Mouse (Mus musculus): Measurements from ENCODE around the gene Lonp2. TPM values are rescaled to one million over a fixed set of nuclear protein-coding genes. Genes with fewer than 3 reads are reported as not detected.

Gene Lonp2
- polyA plus RNA-seq, 1 experiment: 27.8 TPM

DNA sequence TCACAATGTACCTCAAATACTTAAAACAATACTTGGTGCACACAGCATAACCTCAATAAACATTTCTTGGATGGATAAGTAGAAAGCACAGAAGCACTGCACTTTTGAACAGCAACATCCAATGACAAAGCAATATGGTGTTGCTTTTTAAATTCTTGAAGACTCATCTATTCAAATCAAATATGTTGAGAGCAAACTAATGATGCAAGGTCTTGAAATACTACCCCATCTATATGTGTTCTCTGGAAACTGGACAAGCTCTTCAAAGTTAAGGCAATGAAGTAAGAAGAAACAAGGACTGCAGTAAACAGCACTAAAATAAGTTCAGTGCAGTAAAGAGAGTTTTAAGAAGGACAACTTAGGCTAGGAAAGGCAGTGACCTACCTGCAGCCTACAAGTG is 117.1 kb downstream of the Lonp2 start:
- no peak for TF ChIP-seq CTCF (IDR thresholded peaks at IDR 0.05; ENCODE audit: low read depth, low read length)
- H3K4me1 ChIP-seq (ENCODE audit: control insufficient read depth, insufficient read depth, low read length): peaks cover 17% of the 10 kb centered on the region

DNA sequence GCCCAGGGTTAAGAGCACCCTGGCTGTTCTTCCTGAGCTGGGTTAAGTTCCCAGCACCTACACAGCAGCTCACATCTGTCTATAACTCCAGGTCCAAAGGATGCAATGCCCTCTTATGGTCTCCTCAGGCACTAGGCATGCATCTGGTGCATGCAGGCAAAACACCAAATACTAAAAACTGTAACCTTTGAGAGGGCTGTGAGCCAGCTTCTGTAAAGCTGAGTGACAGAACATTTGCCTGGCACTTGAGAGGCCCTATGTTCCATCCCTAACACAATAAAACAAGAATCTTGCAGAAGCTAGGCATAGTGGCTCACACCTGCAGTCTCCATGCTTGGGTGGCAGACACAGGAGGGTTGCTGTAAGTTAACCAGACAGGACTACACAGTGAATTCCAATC is 117.8 kb downstream of the Lonp2 start:
- Histone ChIP-seq H3K4me1 (ENCODE audit: control insufficient read depth, insufficient read depth, low read length) (peaks cover 17% of the 10 kb centered on the region), H3K27ac (ENCODE audit: insufficient read depth, low read depth, low read length) (no peak overlapping the region), H3K4me3 (ENCODE audit: insufficient read depth, low read length) (no peak overlapping the region)
- TF ChIP-seq POLR2A (IDR thresholded peaks at IDR 0.05; ENCODE audit: borderline replicate concordance, low read depth, low read length) (no peak), CTCF (IDR thresholded peaks at IDR 0.05; ENCODE audit: low read depth, low read length) (no peak)

More for the DNA sequence above, 117.1 kb downstream of the Lonp2 start:
- Histone ChIP-seq H3K4me3 (ENCODE audit: insufficient read depth, low read length) (no peak overlapping the region), H3K27ac (ENCODE audit: insufficient read depth, low read depth, low read length) (no peak overlapping the region)

DNA sequence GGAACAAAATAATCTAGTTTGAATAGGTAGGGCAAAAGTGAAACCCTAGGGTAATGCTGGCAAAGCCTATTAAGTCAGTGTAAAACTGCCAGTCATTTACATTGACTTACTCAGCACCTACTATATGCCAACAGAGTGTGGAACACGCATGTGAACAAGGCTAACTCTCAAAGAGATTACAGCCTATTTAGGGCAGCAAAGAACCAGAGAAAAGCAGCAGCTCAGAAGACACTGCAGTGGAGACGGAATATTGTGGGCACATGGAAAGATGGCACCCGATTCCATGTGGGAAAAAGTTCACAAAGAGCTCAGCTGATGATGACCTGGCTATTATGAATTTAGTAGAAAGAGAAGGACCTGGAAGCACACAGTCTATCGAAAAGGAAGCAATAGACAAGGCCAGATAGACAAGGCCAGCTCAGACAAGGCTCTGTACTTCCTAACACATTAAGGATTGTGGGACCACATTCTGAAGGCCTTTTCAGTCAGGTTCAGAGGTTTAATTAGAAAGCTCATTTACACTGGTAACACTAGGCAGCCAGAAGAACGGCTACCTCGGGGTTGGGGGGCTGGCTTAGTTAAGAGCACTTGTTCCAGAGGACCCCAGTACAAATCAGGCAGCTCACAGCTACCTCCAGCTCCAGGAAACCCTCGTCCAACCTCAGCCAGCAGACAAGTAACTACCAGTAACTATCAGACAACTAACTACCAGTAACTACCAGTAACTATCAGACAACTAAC is 118.9 kb downstream of the Lonp2 start:
- TF ChIP-seq CTCF (IDR thresholded peaks at IDR 0.05; ENCODE audit: low read depth, low read length): no peak
- no peak for TF ChIP-seq POLR2A (IDR thresholded peaks at IDR 0.05; ENCODE audit: borderline replicate concordance, low read depth, low read length)
- Histone ChIP-seq H3K27ac (ENCODE audit: insufficient read depth, low read depth, low read length) (no peak overlapping the region), H3K4me3 (ENCODE audit: insufficient read depth, low read length) (no peak overlapping the region), H3K4me1 (ENCODE audit: control insufficient read depth, insufficient read depth, low read length) (peaks cover 17% of the 10 kb centered on the region)

DNA sequence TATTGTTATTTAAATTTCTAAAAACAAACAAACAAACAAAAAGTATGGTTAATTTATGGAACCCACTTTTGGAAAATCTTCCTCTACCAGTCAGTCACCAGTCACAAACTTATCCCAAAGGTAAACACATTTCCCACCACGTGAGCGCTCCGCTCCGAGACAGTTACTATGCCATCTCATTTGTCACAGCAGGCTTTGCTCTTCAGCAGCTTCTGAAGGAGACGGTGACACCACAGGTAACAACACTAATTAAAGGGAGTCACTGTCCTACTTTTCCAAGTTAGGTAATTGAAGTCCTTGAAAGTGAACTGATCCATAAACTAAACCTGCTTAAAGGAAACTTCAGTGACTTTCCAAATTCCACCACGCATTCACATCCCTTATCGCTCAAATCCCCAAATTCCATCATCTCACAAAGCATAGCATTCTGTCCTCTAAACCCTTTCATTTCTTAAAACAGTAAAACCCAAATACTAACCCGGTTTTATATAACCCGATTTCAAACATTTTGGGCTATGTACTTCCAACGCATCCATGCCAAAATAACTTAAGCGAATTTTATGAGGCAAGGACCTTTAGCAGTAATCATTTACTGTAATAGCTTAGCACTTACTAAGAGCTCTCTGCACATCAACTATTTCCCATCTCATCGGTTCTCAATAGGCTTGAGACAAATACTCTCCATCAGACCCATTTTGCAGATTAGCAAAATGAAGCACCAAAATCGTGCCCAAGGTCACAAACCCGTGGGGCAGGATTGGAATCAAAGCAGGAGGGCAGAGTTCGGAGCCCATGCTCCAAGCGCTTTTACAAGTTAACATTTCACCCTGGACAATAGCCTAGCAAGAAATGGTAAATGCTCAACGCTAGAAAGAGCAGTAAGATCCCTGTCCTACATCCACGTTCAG is 120.7 kb downstream of the Lonp2 start:
- Histone ChIP-seq H3K4me1 (ENCODE audit: control insufficient read depth, insufficient read depth, low read length) (peaks cover 17% of the 10 kb centered on the region), H3K27ac (ENCODE audit: insufficient read depth, low read depth, low read length) (0 out of 2 replicates have a peak overlapping the region, but pooled peaks have one; percentile 65), H3K4me3 (ENCODE audit: insufficient read depth, low read length) (peak overlapping the region; percentile 79)
- TF ChIP-seq CTCF (IDR thresholded peaks at IDR 0.05; ENCODE audit: low read depth, low read length): no peak
- no peak for TF ChIP-seq POLR2A (IDR thresholded peaks at IDR 0.05; ENCODE audit: borderline replicate concordance, low read depth, low read length)

DNA sequence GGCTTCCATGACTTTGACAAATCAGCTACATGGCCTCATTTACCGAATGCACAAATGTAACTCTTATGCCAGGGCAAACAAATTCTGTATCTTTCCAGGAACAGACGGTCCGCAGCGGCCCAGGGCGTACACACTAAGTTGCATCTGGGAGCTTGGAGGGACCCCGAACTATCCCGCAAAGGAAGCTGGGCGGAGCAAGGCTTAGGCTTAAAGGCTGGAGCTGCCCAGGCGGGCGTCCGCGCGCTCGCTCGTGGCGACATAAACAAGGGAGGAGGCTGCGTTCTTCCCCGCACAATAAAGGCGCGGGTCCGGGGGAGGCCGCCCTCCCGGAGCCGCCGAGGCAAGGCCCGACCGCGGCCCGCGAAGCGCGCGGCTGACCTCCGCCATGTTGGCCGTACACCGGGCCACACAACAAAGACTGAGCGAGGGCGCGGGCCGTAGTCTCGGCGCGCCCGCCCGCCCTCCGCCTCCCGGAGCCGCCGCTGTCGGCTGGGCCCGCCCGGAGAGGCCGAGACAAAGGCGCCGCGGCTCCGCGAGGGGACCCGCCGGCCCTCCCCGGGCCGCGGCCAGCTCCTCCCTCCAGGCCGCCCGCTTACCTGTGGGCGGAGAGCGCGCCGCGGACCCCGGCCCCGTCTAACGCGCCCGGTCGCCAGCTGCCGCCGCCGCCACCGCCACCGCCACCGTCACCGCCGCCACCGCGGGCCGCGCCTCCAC is 121.5 kb downstream of the Lonp2 start, which contains the start of the genes Gm10638 and Siah1a:
TSS of gene Gm10638 (plus strand) at position 479 of the 714 bp plus-strand sequence.
TSS of gene Siah1a (minus strand) at position 714 of the 714 bp plus-strand sequence.
- no peak for TF ChIP-seq POLR2A (IDR thresholded peaks at IDR 0.05; ENCODE audit: borderline replicate concordance, low read depth, low read length)
- no peak for TF ChIP-seq CTCF (IDR thresholded peaks at IDR 0.05; ENCODE audit: low read depth, low read length)
- H3K27ac ChIP-seq (ENCODE audit: insufficient read depth, low read depth, low read length): peak within 1 kb of the TSS; percentile 65
- H3K4me3 ChIP-seq (ENCODE audit: insufficient read depth, low read length): peak within 1 kb of the TSS; percentile 79
- peaks cover 17% of the 10 kb centered on the region for H3K4me1 ChIP-seq (ENCODE audit: control insufficient read depth, insufficient read depth, low read length)

DNA sequence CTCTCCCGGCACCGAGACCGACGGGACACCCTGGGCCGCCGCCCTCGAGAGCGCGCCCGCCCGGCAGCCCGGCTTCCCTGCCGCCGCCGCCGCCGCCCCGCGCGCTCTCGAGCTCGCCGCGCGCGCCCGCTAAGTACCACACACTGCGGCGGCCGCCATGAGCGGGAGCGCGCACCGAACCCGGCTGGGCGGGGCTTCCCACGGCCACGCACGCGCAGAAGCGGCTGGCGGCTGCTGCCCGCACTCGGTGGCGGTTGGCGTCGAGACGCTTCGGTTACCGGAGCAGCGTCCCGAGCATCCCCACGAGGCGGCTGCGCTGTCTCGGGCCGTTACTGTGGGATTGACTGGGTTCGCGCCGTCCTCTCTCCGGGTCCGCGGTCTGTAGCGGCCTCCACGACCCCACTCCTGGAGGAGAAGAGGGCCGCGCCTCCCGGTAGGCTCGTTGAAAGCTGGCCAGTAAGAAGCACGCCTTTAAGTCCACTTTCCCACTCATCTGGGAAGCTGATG is 122.1 kb downstream of the Lonp2 start:
- no peak for TF ChIP-seq POLR2A (IDR thresholded peaks at IDR 0.05; ENCODE audit: borderline replicate concordance, low read depth, low read length)
- no peak for TF ChIP-seq CTCF (IDR thresholded peaks at IDR 0.05; ENCODE audit: low read depth, low read length)
- Histone ChIP-seq H3K27ac (ENCODE audit: insufficient read depth, low read depth, low read length) (peak overlapping the region; percentile 65), H3K4me1 (ENCODE audit: control insufficient read depth, insufficient read depth, low read length) (peaks cover 17% of the 10 kb centered on the region), H3K4me3 (ENCODE audit: insufficient read depth, low read length) (peak overlapping the region; percentile 79)

DNA sequence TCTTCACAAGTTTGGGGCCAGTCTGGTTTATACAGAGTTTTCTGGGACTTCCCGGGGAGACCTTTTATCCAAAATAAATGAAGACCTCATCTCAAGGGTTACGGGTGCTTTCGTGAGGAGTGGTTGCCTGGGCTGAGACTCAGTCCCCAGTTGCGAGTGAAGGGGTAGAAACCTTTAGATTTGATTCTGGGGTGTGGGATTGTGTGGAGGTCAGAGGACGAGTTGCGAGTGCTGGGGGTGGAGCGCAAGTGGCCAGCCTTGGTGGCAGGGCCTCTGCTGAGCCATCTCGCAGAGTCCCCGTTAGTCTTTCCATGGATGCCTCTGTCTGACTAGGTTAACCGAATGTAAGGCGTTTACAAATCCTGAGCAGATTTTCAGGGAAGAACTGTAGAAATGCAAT is 122.7 kb downstream of the Lonp2 start:
- H3K27ac ChIP-seq (ENCODE audit: insufficient read depth, low read depth, low read length): peak overlapping the region; percentile 53
- TF ChIP-seq POLR2A (IDR thresholded peaks at IDR 0.05; ENCODE audit: borderline replicate concordance, low read depth, low read length) (no peak), CTCF (IDR thresholded peaks at IDR 0.05; ENCODE audit: low read depth, low read length) (no peak)
- peaks cover 16% of the 10 kb centered on the region for H3K4me1 ChIP-seq (ENCODE audit: control insufficient read depth, insufficient read depth, low read length)
- peak overlapping the region; percentile 79 for H3K4me3 ChIP-seq (ENCODE audit: insufficient read depth, low read length)

DNA sequence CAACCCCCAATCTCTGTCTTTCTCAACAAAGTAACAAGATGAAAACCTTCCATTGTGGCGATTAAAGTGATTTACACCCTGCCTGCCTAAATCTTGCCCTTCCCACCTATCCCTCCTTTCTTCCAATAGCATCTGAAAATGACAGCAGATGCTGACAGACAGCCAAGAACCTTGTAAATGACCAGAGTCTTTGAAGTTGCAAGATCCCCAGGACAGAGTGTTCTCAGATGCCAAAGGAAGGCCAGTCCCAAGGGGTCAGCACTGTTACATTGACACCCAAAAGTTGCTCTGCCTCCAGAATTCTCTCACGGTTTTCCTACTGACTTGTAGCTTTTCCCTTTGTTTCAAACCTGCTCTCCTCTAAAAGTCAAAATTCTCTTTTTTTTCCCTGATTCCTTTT is 126.0 kb downstream of the Lonp2 start:
- TF ChIP-seq POLR2A (IDR thresholded peaks at IDR 0.05; ENCODE audit: borderline replicate concordance, low read depth, low read length) (no peak), CTCF (IDR thresholded peaks at IDR 0.05; ENCODE audit: low read depth, low read length) (no peak)
- peaks cover 5% of the 10 kb centered on the region; the same call in 1 of the 2 replicates for H3K4me1 ChIP-seq (ENCODE audit: control insufficient read depth, insufficient read depth, low read length)
- H3K4me3 ChIP-seq (ENCODE audit: insufficient read depth, low read length): no peak overlapping the region
- H3K27ac ChIP-seq (ENCODE audit: insufficient read depth, low read depth, low read length): no peak overlapping the region

Data from bone marrow macrophage, adult 2 months (primary cell).